Mouse (Mus musculus) adipocyte (in vitro differentiated cells): ENCODE measurements around the gene Olfr1257.
"Not testable (repeated sequence)": the region's sequence is repeated elsewhere in the genome, so short reads cannot be mapped to it uniquely, and the experiment has no call there.

Experiments
- DNase-seq: peaks from one replicate; pipeline ENCODE4 v3.0.0-alpha.2; 2016; ENCODE audit warnings: low spot score

Olfr1257 gene

GRCm38 (mm10) chr2:89878137-89878536 is at the start of gene Olfr1257:
Olfr1257 (plus strand) TSS chr2:89878437.
- no peak for DNase-seq

DNA sequence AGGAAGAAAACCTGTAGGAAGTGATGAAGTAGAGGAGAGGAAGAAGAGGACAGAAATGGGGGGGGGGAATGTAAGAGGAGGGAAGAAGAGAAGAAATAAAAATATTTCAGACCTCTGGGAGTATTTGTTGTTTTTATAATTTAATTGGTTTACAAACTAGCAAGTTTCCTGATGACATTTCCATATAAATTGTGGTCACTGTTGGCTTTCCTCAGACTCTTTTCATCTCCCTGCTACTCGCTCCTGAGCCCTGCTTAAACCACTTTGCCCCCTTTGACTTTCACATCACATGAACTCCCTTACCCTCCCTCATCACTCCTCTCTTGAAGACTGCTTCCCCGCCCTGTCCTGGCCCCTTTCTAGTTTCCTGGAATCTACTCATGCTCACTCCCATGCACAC is 36.8 kb upstream of the Olfr1257 start, which contains the start of gene Olfr1256:
Olfr1256 (minus strand) TSS at position 101 of the 400 bp plus-strand sequence.
- DNase-seq: no peak

DNA sequence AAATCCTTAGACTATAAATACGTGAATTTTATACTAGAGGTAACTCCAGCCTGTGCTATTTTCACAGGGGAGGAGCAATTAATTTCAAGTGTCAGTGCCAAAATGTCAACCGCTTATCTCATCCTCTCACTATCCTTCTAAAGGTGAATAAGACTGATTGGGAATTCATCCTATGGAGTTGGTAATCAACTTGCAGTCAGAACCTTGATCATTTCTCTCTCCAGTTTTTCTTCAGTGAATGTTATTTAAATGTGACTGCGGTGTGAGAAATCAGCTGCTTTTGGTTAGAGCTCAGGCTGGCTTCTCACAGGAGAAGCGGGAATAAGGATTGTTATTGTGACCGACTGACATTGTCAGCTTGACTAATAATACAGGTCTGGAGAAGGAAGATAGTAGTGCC is 30.1 kb upstream of the Olfr1257 start, which contains the start of gene Olfr48:
Olfr48 (minus strand) TSS at position 101 of the 400 bp plus-strand sequence.
- no peak for DNase-seq

GRCm38 (mm10) chr2:89849230-89849629 is 29.0 kb upstream of the Olfr1257 start:
- DNase-seq: no peak

GRCm38 (mm10) chr2:89912616-89913015 is 34.4 kb downstream of the Olfr1257 start:
- DNase-seq: not testable (repeated sequence)

- no peak for DNase-seq
Observed at GRCm38 (mm10) chr2:89927009-89927408, 48.8 kb downstream of the Olfr1257 start, which contains the start of gene Olfr1258. Olfr1258 (plus strand) TSS chr2:89927309.
